Mouse (Mus musculus) G1E (cell line): ENCODE measurements around the gene Gtpbp1. TPM values are rescaled to one million over a fixed set of nuclear protein-coding genes. Genes with fewer than 3 reads are reported as not detected.

Source experiments
- ATAC-seq: 2 replicates; pipeline ENCODE4 v1.8.0; 2016; ENCODE audit warnings: mild to moderate bottlenecking; ENCODE audit not compliant: insufficient number of reproducible peaks, poor library complexity, low FRiP score, severe bottlenecking; ENCODE audit errors: extremely low read depth
- DNase-seq: peaks from one replicate; pipeline ENCODE4 v3.0.0; 2012; ENCODE audit warnings: low spot score
- H3K27me3 ChIP-seq: 2 replicates; pipeline ENCODE4 v1.6.1; 2012; ENCODE audit warnings: mild to moderate bottlenecking, low read length, inconsistent platforms; ENCODE audit not compliant: insufficient read depth
- H3K36me3 ChIP-seq: replicated peaks from 2 replicates; pipeline ENCODE3; 2012; ENCODE audit warnings: mild to moderate bottlenecking, inconsistent platforms
- H3K4me1 ChIP-seq: 2 replicates; pipeline ENCODE4 v1.6.1; 2012; ENCODE audit warnings: low read depth, low read length, inconsistent platforms, mixed read lengths; ENCODE audit not compliant: insufficient read depth
- H3K4me3 ChIP-seq: 2 replicates; pipeline ENCODE4 v1.5.1; 2012; ENCODE audit warnings: low read depth, mild to moderate bottlenecking, inconsistent platforms, low read length, moderate library complexity, mixed read lengths
- H3K9me3 ChIP-seq: replicated peaks from 2 replicates; pipeline ENCODE4 v1.6.1; 2012; ENCODE audit warnings: inconsistent platforms
- CTCF ChIP-seq: IDR thresholded peaks from 2 replicates; pipeline ENCODE4 v1.5.1; 2012; ENCODE audit warnings: low read depth, low read length, inconsistent platforms, mixed read lengths
- GATA1 ChIP-seq: IDR thresholded peaks from 2 replicates; pipeline ENCODE4 v1.6.1; 2012; ENCODE audit warnings: borderline replicate concordance, low read length, inconsistent platforms, mixed read lengths
- GATA2 ChIP-seq: IDR thresholded peaks from 2 replicates; pipeline ENCODE4 v1.6.1; 2012; ENCODE audit warnings: low read depth, low read length, inconsistent platforms, borderline replicate concordance
- POLR2AphosphoS5 ChIP-seq: IDR thresholded peaks from 2 replicates; pipeline ENCODE4 v1.6.1; 2012; ENCODE audit warnings: low read depth, low read length, inconsistent platforms; ENCODE audit not compliant: insufficient replicate concordance
- TAL1 ChIP-seq: conservative IDR thresholded peaks from 2 replicates; pipeline ENCODE4 v1.6.1; 2012; ENCODE audit warnings: low read depth, low read length, inconsistent platforms, mixed read lengths
- polyA plus RNA-seq: library from polyadenylated mRNA; stranded (reverse); fragments of >175 nt; gene quantifications from 2 replicates; pipeline ENCODE4 v1.2.3, GENCODE M21; 2012
- total RNA-seq, 2 experiments: library from RNA; stranded (forward) in 1 of 2; stranded (reverse) in 1 of 2; fragments of 200-1000 nt in 1 of 2; fragments of >200 nt in 1 of 2; fragmentation: Nextera tagmentation in 1 of 2; gene quantifications; 2 replicates each; pipeline ENCODE4 v1.2.3; 2014 to 2017

The Gtpbp1 gene
- total and polyA plus RNA-seq, 3 experiments: 54.8 to 108 (median 63.7) TPM

- DNase-seq (no peak), ATAC-seq (no peak)
- Histone ChIP-seq H3K36me3 (peaks cover 99% of the 10 kb centered on the region), H3K9me3 (no peaks in the 10 kb centered on the region), H3K4me3 (no peak overlapping the region), H3K27me3 (no peaks in the 10 kb centered on the region), H3K4me1 (peaks cover 15% of the 10 kb centered on the region)
- no peak for TF ChIP-seq POLR2AphosphoS5
- TF ChIP-seq CTCF: no peak
- TF ChIP-seq TAL1: no peak
- no peak for TF ChIP-seq GATA2
- no peak for TF ChIP-seq GATA1
Measured at GRCm38 (mm10) chr15:79715646-79716045, 25.0 kb downstream of the Gtpbp1 start.

- H3K9me3 ChIP-seq: no peaks in the 10 kb centered on the region
- H3K36me3 ChIP-seq: peaks cover 99% of the 10 kb centered on the region
- no peaks in the 10 kb centered on the region for H3K27me3 ChIP-seq
- no peak for ATAC-seq
- H3K4me1 ChIP-seq: peaks cover 15% of the 10 kb centered on the region
- no peak for DNase-seq
- H3K4me3 ChIP-seq: no peak overlapping the region
- TF ChIP-seq GATA1 (no peak), POLR2AphosphoS5 (no peak), TAL1 (no peak), GATA2 (no peak), CTCF (no peak)
Measured at GRCm38 (mm10) chr15:79716710-79717109, 26.1 kb downstream of the Gtpbp1 start.

- TF ChIP-seq TAL1: no peak
- TF ChIP-seq POLR2AphosphoS5: no peak
- TF ChIP-seq CTCF: no peak
- no peak for TF ChIP-seq GATA1
- no peak for TF ChIP-seq GATA2
- ATAC-seq (no peak), DNase-seq (no peak)
- H3K4me1 ChIP-seq: peaks cover 12% of the 10 kb centered on the region
- no peaks in the 10 kb centered on the region for H3K27me3 ChIP-seq
- peaks cover 96% of the 10 kb centered on the region for H3K36me3 ChIP-seq
- no peak overlapping the region for H3K4me3 ChIP-seq
- H3K9me3 ChIP-seq: no peaks in the 10 kb centered on the region
Measured at GRCm38 (mm10) chr15:79720267-79720666, 29.6 kb downstream of the Gtpbp1 start.

- TF ChIP-seq TAL1 (no peak), POLR2AphosphoS5 (no peak), CTCF (no peak), GATA2 (no peak), GATA1 (no peak)
- Histone ChIP-seq H3K4me3 (no peak overlapping the region), H3K36me3 (peaks cover 96% of the 10 kb centered on the region), H3K9me3 (no peaks in the 10 kb centered on the region), H3K4me1 (peaks cover 12% of the 10 kb centered on the region), H3K27me3 (no peaks in the 10 kb centered on the region)
- no peak for DNase-seq
- ATAC-seq: no peak
Measured at GRCm38 (mm10) chr15:79720796-79721195, 30.2 kb downstream of the Gtpbp1 start.

- no peak for TF ChIP-seq POLR2AphosphoS5
- 0 out of 2 replicates have a peak, but pooled peaks have one; percentile 5 for TF ChIP-seq CTCF
- TF ChIP-seq TAL1: no peak
- no peak for TF ChIP-seq GATA2
Measured at GRCm38 (mm10) chr15:79723439-79723838, 32.8 kb downstream of the Gtpbp1 start.

GRCm38 (mm10) chr15:79725190-79725789 lies 34.6 kb downstream of the Gtpbp1 start:
- H3K4me1 ChIP-seq: peaks cover 18% of the 10 kb centered on the region
- no peak overlapping the region for H3K4me3 ChIP-seq
- TF ChIP-seq POLR2AphosphoS5 (no peak), GATA1 (no peak), TAL1 (no peak), CTCF (no peak), GATA2 (no peak)
- ATAC-seq (no peak), DNase-seq (no peak)
- peaks cover 94% of the 10 kb centered on the region for H3K36me3 ChIP-seq
- H3K9me3 ChIP-seq: no peaks in the 10 kb centered on the region
- no peaks in the 10 kb centered on the region for H3K27me3 ChIP-seq

More at GRCm38 (mm10) chr15:79723439-79723838, 32.8 kb downstream of the Gtpbp1 start:
- Histone ChIP-seq H3K27me3 (no peaks in the 10 kb centered on the region), H3K9me3 (no peaks in the 10 kb centered on the region), H3K4me3 (no peak overlapping the region), H3K36me3 (peaks cover 96% of the 10 kb centered on the region), H3K4me1 (peaks cover 12% of the 10 kb centered on the region)
- peak; percentile 20 for DNase-seq
- ATAC-seq: no peak

GRCm38 (mm10) chr15:79727840-79728239 lies 37.2 kb downstream of the Gtpbp1 start:
- TF ChIP-seq CTCF (no peak), GATA2 (no peak), TAL1 (no peak), GATA1 (no peak), POLR2AphosphoS5 (no peak)
- H3K9me3 ChIP-seq: no peaks in the 10 kb centered on the region
- no peak for DNase-seq
- H3K4me1 ChIP-seq: peaks cover 13% of the 10 kb centered on the region
- H3K4me3 ChIP-seq: no peak overlapping the region
- H3K27me3 ChIP-seq: no peaks in the 10 kb centered on the region
- peaks cover 90% of the 10 kb centered on the region for H3K36me3 ChIP-seq
- no peak for ATAC-seq
